In the genomic region with DNA sequence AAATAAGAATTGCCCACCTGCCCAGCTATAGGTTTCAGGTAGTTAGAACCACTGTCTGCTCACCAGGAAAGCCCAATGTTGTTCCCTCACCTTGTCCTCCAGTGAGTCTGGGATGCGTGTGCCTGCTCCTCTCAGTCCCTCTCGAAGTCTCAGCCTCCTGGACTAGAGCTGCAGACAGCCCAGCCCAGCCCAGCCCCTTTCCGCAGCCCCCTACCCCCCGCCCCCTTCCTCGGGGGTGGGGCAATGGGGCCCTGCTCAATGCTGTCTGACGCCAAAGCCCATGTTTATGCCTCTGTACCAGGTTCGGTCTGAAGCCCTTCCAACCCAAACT, we compare ENCODE assay signal across 8 mouse cellular contexts. TPM values are rescaled to one million over a fixed set of nuclear protein-coding genes. Genes with fewer than 3 reads are reported as not detected.
A peak's percentile ranks its signal among the peaks of the same experiment; 100 is the strongest.
DNase-seq lines count a peak whose midpoint lies in the region; ATAC-seq and TF ChIP-seq lines count a peak whose summit lies in the region.

A gene (minus strand): TSS at position 207 of the 331 bp plus-strand sequence.

- ATAC-seq in lung, embryonic 14.5 days (ENCODE audit: insufficient read depth): peak; percentile 71
- ATAC-seq in hindbrain, embryonic 16.5 days: peak; percentile 55
- 0 out of 2 replicates have a peak, but pooled peaks have one; percentile 4 for ATAC-seq in liver, embryonic 13.5 days (ENCODE audit: low read depth)
- peak; percentile 26; the same call in 1 of the 2 replicates for ATAC-seq in stomach, embryonic 16.5 days (ENCODE audit: insufficient read depth, low FRiP score)
- no peak for ATAC-seq in erythroid progenitor cell, adult 5-6 weeks (replicated peaks; ENCODE audit: low FRiP score, poor library complexity, severe bottlenecking)

- DNase-seq in lung, embryonic 14.5 days: peak; percentile 72
- no peak for DNase-seq in lung, postnatal 25 days (ENCODE audit: low spot score)
- DNase-seq in adrenal gland, postnatal 25 days: no peak
- DNase-seq in gastrocnemius, adult 8-10 months (ENCODE audit: low spot score in 2 of 2): no peak
- DNase-seq in liver, embryonic 13.5 days: no peak

- WGBS in lung, embryonic 14.5 days: 21% methylated on average over 7 of the region's 7 CpGs
- WGBS in hindbrain, embryonic 16.5 days: 14% methylated on average over 7 of the region's 7 CpGs
- WGBS in liver, embryonic 13.5 days (ENCODE audit: insufficient replicate concordance): 13% methylated on average over 7 of the region's 7 CpGs
- WGBS in stomach, embryonic 16.5 days: 23% methylated on average over 7 of the region's 7 CpGs

- H3K27me3 ChIP-seq in lung, embryonic 14.5 days (ENCODE audit: insufficient read depth, low read length): no peaks in the 10 kb centered on the region
- no peaks in the 10 kb centered on the region for H3K27me3 ChIP-seq in hindbrain, embryonic 16.5 days (replicated peaks; ENCODE audit: control insufficient read depth, insufficient read depth, low read length)
- H3K27me3 ChIP-seq in liver, embryonic 13.5 days: no peaks in the 10 kb centered on the region
- no peaks in the 10 kb centered on the region for H3K27me3 ChIP-seq in stomach, embryonic 16.5 days (ENCODE audit: control insufficient read depth, insufficient read depth, low read length)

- peak within 1 kb of the TSS; percentile 86 for H3K27ac ChIP-seq in lung, embryonic 14.5 days (ENCODE audit: low read depth)
- peak within 1 kb of the TSS; percentile 88 for H3K27ac ChIP-seq in hindbrain, embryonic 16.5 days (ENCODE audit: low read depth, low read length)
- peak within 1 kb of the TSS; percentile 53; the same call in 1 of the 2 replicates for H3K27ac ChIP-seq in liver, embryonic 13.5 days
- peak within 1 kb of the TSS; percentile 86 for H3K27ac ChIP-seq in stomach, embryonic 16.5 days (ENCODE audit: low read length)

- H3K4me1 ChIP-seq in lung, embryonic 14.5 days (ENCODE audit: insufficient read depth): no peaks in the 10 kb centered on the region
- peaks cover 5% of the 10 kb centered on the region; the same call in 1 of the 2 replicates for H3K4me1 ChIP-seq in hindbrain, embryonic 16.5 days (ENCODE audit: control insufficient read depth, insufficient read depth, low read depth, low read length)
- H3K4me1 ChIP-seq in liver, embryonic 13.5 days (replicated peaks): no peaks in the 10 kb centered on the region
- no peaks in the 10 kb centered on the region for H3K4me1 ChIP-seq in stomach, embryonic 16.5 days (ENCODE audit: control insufficient read depth, insufficient read depth, low read length)

- no peaks in the 10 kb centered on the region for H3K9me3 ChIP-seq in lung, embryonic 14.5 days (ENCODE audit: low read depth, low read length)
- no peaks in the 10 kb centered on the region for H3K9me3 ChIP-seq in hindbrain, embryonic 16.5 days (ENCODE audit: control insufficient read depth, low read length)
- no peaks in the 10 kb centered on the region for H3K9me3 ChIP-seq in liver, embryonic 13.5 days (replicated peaks)
- H3K9me3 ChIP-seq in stomach, embryonic 16.5 days (replicated peaks; ENCODE audit: control insufficient read depth, low read length): no peaks in the 10 kb centered on the region

- no peak for TF ChIP-seq CTCF in lung, embryonic 14.5 days (IDR thresholded peaks at IDR 0.05; ENCODE audit: low read depth)

- peak within 1 kb of the TSS; percentile 60 for H3K4me2 ChIP-seq in lung, embryonic 14.5 days
- H3K4me2 ChIP-seq in hindbrain, embryonic 16.5 days (ENCODE audit: low read length): peak within 1 kb of the TSS; percentile 44
- H3K4me2 ChIP-seq in liver, embryonic 13.5 days: peak within 1 kb of the TSS; percentile 66
- H3K4me2 ChIP-seq in stomach, embryonic 16.5 days (ENCODE audit: low read depth, low read length): peak within 1 kb of the TSS; percentile 46

- peak within 1 kb of the TSS; percentile 49 for H3K4me3 ChIP-seq in lung, embryonic 14.5 days (ENCODE audit: low read depth, low read length)
- peak within 1 kb of the TSS; percentile 50 for H3K4me3 ChIP-seq in hindbrain, embryonic 16.5 days (ENCODE audit: low read length)
- H3K4me3 ChIP-seq in liver, embryonic 13.5 days (replicated peaks): peak within 1 kb of the TSS; percentile 54
- peak within 1 kb of the TSS; percentile 54 for H3K4me3 ChIP-seq in stomach, embryonic 16.5 days (replicated peaks; ENCODE audit: low read length)

- peak within 1 kb of the TSS; percentile 55 for H3K9ac ChIP-seq in lung, embryonic 14.5 days
- H3K9ac ChIP-seq in hindbrain, embryonic 16.5 days (ENCODE audit: low read depth, low read length): peak within 1 kb of the TSS; percentile 45
- H3K9ac ChIP-seq in liver, embryonic 13.5 days: 0 out of 2 replicates have a peak within 1 kb of the TSS, but pooled peaks have one; percentile 33
- H3K9ac ChIP-seq in stomach, embryonic 16.5 days (ENCODE audit: low read length): peak within 1 kb of the TSS; percentile 71

- peaks cover 23% of the 10 kb centered on the region; the same call in 1 of the 2 replicates for H3K36me3 ChIP-seq in lung, embryonic 14.5 days (ENCODE audit: insufficient read depth)
- H3K36me3 ChIP-seq in hindbrain, embryonic 16.5 days (ENCODE audit: control insufficient read depth, insufficient read depth, low read length): peaks cover 4% of the 10 kb centered on the region; the same call in 1 of the 2 replicates
- H3K36me3 ChIP-seq in liver, embryonic 13.5 days: no peaks in the 10 kb centered on the region
- H3K36me3 ChIP-seq in stomach, embryonic 16.5 days (ENCODE audit: control insufficient read depth, insufficient read depth, low read length): no peaks in the 10 kb centered on the region; the same call in 1 of the 2 replicates

RNA-seq across cellular contexts. Expression of the gene that starts here (rescaled TPM):
- 946 and 954 TPM in 2 replicates for polyA plus RNA-seq in lung, embryonic 14.5 days (2014; fragmentation: Nextera tagmentation; extraction: Ambion mirVana)
- total RNA-seq in adrenal gland, postnatal 25 days (2021): 100 and 126 TPM in 2 replicates
- 10 to 100 TPM in 3 of 4 experiments, 1 to 10 TPM in 1; 9.6 to 12.8 (median 12.3) TPM for total RNA-seq in gastrocnemius, adult 8-10 months (2022)
- polyA plus RNA-seq in hindbrain, embryonic 16.5 days (2015; fragmentation: Nextera tagmentation; extraction: Ambion mirVana): 569 and 595 TPM in 2 replicates
- 70.6 and 76.8 TPM in 2 replicates for polyA plus RNA-seq in liver, embryonic 13.5 days (2015; fragmentation: Nextera tagmentation; extraction: Ambion mirVana)
- polyA plus RNA-seq in stomach, embryonic 16.5 days (2015; fragmentation: Nextera tagmentation; extraction: Ambion mirVana): 561 and 579 TPM in 2 replicates
- total RNA-seq in erythroid progenitor cell, adult 5-6 weeks (2015; ENCODE audit: low replicate concordance): not detected in 2 replicates
- total RNA-seq in erythroid progenitor cell, adult 5-6 weeks (2017; ENCODE audit: low replicate concordance): 2.1 TPM in 1 of 2 replicates, not detected in the other
